Mouse (Mus musculus) gastrocnemius, postnatal 14 days (tissue): ENCODE measurements at regions not wholly inside any gene's neighbourhood (a gene's known extent, or its start where the extent isn't known, plus 50 kb on each side); places are given as distances from the start of the nearest gene placed in this dataset.
"Not testable (repeated sequence)": the region's sequence is repeated elsewhere in the genome, so short reads cannot be mapped to it uniquely, and the experiment has no call there.

Experiments
- DNase-seq: peaks from one replicate; pipeline ENCODE4 v3.0.0; 2021; ENCODE audit warnings: mixed read lengths
- intact Hi-C: fragments of 180-260 bp; cut with DNase I; formaldehyde crosslinking; loops from one replicate; pipeline ENCODE4 v1.15.1; 2025; ENCODE audit warnings: low total_unique reads

DNA sequence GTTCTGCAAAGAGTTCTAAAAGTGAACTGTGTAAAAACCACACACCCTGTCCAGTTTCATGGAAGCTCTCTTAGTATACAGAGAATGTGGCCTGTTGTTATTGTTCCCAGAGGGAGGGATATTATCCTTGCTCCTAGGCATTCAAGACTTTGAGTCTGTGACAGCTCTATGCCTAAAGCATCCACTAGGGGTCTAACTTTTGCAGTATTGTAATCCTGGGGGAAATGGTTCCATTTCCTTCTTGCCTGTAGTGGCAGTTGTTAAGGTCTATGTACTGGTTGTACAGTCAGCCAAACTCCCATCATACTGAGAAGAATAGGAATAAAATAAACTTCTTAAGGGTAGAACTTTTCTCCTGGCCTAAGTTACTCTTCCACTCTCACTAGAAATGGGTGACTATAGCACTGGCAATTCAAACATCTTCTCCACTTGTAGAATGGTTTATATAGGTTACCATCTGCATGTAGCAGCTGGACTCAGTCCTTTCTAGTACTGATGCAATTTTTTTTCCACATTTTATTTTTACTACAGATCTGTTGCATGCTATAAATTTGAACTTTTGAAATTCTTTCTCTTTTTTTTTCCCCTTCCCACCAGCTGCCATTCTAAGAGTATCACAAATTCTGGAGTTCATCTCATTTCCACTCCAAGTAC is 51.4 kb upstream of the Dpt start:
- intact Hi-C loops, result no loop called here
- no peak for DNase-seq

DNA sequence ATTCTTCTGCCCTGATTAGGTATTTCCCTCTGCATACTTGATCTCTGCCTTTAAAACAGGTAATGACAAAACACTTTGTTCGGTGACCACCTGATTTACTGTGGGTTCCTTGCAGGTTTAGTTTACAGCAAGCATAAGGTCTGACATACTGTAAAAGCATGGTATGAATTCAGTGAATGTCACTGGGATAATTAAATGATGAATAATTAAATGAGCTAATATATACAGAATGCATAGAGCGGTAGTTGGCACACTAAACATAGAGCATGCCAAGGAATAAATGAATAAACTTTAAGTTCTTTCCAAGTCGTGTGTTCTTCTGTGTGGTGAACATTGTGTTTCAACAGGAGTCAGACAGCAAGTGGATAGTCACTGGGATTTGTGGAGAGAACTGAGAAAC is 51.9 kb upstream of the Dpt start:
- intact Hi-C loops, result no loop called here

DNA sequence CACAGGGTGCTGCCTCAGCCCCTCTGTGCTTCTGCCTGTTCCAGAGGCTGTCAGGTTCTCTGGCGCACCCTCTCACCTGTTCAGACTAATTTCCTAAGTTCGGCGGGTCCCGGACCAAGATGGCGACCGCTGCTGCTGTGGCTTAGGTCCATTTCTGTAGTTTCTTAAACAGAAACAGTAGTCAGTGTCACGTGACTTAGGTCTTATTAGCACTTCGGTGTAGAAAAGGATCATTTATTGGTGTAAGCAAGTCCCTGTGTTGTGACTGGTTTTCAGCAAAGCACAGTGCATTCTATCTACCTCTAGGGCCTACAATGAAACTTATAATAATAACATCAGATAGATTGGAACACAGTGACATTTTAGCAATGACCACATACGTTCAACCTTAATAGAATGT is 53.5 kb upstream of the Dpt start:
- DNase-seq, intact Hi-C loops: not testable (repeated sequence)

More for the DNA sequence above, 51.9 kb upstream of the Dpt start:
- DNase-seq, result no peak

DNA sequence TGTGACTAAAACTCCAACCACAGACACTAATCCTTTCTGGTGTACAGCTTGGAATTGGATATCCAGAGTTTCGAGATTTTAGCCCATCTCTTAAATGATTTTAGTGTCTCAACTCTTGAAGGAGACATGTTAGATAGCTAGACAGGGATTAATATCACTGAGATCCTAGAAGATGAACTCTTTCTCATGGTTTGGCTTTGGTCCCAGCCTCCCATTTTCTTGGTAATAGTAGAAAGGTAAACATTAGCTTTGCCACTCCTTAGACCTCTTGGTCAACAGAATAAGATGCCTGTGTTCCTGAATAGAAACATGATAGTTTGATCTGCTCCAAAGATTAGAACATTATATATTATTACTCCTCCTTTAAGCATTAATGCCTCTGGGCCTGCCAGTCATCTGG is 60.8 kb upstream of the Dpt start:
- intact Hi-C loops, result no loop called here
- no peak for DNase-seq

DNA sequence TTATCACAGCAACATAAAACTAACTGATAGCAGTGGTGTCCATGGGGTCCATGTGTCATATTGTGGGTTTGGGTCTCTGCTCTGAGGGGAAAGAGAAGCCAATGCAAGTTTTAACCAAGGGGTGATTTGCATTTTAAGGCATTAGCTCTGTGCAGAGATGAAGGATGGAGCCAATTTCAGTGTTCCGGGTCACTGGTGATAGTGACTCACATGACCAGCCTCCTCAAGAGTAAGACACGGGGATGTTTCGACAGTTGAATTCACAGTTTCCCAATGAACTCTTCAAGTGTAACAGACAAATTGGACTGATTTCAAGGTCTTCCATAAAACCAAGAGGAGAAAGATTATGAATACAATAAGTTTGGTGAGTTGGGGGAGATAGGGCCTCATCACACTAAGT is 62.7 kb upstream of the Dpt start:
- DNase-seq, result no peak
- intact Hi-C loops, result no loop called here

DNA sequence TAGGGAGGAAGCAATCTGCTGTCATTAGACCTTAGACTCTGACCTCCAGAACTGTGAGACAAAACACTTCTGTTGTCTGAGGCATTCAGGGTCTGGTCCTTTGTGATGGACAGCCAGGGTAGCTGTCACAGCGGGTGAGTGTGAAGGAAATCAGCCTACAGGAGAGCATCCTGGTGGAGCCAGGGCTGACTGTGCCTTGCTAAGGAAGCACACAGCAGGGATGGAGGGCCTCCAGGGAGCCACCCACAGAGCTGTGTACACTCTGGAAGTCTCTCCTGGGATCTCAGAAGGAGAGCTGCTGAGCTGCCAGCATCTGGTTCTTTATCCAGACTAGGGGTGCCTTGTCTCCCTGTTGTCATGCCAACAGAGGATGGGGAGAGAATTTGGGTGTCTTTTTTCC is 74.4 kb upstream of the Dpt start:
- no peak for DNase-seq
- intact Hi-C loops, result no loop called here

DNA sequence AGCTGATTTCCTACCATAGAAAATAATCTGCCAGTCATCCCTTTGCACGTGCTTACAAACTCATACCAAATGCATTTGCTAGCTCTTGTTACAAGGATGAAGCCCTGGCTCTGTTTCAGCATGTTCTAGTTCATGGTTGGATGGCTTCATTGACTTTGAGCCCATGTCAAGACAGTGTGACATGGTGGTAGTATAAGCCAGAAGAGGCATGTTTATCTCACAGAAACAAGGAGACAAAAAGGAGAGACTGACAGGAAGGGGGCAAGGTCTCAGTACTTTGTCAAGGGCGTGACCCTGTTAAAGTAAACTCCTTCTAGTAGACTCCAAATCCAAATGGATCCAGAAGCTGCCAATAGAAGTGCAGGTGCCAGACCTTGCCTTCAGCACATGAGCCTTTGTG is 81.5 kb upstream of the Dpt start:
- DNase-seq, result no peak
- intact Hi-C loops, result no loop called here

DNA sequence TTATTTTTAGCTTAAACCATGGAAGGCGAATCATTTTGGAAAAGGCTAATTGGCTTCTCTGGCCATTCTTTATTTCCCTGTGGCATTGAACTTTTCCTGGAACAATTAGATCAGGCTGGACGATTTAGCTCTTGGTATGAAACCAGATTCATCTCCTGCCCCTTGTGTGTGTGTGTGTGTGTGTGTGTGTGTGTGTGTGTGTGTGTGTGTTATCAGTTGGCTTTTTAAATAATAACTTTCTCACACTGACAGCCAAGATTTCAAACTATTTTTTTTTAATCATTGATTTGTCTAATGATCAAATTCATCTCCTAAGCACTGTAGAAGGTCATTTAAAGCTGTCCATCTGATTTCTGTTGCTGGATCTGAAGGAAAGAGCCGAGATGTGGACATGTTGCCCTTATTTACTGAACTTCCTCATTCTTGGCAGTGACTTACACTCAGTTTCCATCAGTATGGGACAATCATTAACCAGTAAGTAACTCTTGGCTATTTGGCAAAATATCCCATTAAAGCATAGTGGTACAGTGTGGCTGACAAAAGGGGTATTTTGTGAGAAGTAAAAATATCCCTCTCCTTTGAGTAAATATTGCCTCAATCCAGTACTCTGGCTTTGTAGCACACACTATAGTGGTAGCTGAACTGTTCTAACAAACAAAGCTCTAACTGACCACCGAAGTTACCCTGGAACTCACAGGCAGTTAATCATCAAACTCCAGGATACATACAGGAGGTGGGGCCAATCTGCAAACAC is 82.5 kb upstream of the Dpt start:
- intact Hi-C loops, result no loop called here
- DNase-seq, result no peak

DNA sequence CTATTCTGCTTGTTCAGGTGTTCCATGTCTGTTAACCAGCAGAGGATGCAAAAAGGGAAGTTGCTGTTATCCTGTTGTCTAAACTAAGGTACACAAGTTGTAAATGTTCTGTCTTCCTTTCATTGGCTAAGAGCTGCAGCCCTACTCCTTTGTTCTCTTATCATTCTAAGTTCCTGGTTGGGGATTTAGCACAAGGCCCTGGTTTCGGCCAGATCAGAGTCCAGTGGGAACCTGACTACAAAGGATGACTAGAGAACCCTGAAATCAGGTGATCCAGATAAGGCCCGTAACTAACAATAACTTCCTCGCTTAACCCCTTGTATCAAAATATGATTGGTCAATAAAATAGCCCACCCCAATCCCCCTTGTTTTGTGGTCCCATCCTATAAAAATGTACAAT is 83.9 kb upstream of the Dpt start:
- intact Hi-C loops, result no loop called here
- no peak for DNase-seq

DNA sequence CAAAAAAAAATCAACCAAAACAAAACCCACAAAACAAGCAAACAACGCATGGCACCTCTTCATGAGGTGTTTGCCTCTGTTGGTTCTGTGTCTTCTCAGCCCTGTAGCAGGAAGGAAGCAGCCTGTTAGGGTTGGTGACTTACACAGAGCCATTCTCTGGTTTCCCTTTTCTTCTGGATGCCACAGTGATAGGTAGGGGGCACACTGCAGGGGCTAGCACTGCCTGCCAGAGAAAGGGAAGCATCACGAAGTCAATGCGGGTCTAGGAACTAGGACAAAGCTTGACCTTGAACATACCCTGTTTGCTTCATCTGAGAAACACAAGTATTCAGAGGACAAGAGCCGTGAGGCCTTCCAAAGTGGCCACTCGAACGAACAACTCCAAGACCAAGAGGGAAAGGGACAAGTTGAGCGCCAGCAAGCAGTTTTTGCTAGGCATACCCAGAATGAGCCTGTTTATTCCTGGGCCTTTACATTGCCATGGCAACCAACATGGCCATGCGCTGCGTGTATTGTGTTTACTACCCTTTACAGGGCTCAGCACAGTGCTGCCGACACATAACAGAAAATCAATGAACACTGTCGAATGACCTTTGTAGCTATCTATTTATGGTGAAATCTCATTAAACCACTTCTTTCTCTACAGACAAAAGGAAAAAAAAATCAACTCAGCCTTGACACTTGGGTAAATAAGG is 91.9 kb upstream of the Dpt start:
- DNase-seq, result no peak
- intact Hi-C loops, result no loop called here

DNA sequence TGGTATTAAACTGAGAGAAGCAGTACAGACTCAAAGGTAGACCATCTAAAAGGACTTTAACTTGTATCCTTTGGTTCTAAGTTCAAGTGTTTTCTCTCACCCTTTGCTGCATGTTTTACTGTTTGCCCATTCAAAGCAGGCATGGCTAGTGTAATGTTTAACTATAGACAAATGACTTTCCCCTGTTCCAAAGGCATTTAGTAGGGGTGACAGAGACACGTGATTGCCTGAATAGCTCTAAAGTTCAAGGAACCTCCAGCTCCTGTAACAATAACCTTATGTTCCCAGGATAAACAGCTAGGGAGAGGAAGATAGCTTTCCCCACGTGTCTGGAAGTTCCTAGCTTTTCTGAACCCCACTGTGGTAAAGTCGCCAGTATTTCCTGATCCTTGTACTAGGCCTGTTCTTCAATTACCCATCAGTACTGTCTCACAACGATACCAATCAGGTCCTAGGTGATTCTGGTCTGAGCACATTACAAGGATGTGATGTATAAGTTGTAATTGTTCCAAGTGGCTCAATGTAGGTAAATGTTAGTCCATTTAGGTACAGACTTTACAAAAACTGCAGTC is 92.8 kb upstream of the Dpt start:
- intact Hi-C loops, result no loop called here

DNA sequence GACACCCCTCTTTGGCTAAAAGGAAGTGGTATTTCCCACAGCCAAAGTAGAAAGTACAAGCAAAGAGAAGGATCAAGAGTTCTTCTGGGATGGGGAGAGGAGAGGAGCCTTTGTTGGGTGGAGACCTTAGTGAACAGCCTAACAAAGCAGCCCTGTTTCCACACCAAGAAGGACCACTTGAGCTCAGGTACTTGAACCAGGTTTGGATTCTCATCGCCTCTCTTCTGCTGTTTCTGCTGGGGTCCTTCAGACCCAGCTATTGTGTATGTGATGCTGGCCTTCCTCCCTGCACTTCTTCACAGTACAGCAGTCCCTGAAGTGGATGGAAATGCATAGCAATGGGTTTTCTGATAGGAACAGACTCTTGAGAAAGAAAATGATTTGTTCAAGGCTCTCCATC is 106.4 kb upstream of the Dpt start:
- intact Hi-C loops, result no loop called here
- no peak for DNase-seq

More for the DNA sequence above, 92.8 kb upstream of the Dpt start:
- DNase-seq, result no peak

DNA sequence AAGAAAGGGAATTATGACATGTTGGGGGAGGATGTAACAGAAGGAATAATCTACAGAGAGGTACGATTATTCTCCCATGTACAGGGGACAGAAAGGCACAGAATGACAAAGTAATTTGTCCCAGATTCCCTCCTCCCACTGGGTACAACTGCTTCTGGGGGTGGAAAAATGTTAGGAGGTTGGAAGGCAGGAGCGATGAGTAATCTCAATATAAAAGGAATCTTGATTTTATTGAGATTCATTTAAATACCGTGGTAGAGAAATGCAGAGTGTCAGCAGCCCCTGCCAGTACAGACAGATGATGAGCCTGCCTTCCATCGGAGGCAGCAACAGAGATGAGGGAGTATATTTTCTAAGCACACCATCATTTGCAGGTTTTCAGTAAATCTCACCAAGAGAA is 107.1 kb upstream of the Dpt start:
- no peak for DNase-seq
- intact Hi-C loops, result no loop called here

DNA sequence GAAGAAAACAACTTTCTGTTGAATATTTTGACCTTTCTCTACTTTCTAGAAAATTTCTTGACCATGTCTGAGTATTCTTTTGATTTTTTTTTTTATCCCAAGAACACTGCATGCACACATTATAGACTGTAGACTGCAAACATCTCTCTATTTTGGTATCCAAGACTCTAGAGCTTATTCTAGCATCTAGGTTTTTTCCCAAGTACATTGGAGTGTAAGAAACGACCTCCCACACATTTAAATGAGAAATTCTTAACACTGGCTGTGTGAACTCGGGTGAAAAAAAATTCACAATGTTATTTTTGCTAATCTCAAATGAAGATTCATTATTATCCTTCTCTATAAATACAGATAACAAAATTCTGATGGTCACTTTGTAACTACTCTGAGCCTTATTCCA is 112.0 kb upstream of the Dpt start:
- intact Hi-C loops, result no loop called here

DNA sequence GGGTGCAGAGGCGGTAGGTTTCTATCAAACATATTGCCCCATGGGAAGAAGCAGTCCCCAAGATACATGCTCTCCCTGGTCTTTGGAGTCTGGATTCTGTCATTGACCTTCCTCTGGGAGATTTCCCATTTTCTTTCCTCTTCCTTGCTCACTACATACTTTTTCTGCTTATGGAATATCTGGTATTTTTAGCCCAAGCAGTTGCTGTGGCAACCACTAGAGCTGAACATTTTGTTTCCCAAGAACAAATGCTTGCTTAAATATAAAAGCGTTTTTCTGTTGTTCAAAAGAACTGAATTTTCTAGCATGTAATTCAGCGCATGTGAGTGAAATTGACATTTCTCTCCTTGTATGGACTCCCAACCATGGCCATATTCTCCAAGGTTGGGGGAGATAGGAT is 112.7 kb upstream of the Dpt start:
- intact Hi-C loops, result no loop called here
- DNase-seq, result no peak

More for the DNA sequence above, 112.0 kb upstream of the Dpt start:
- DNase-seq, result no peak

DNA sequence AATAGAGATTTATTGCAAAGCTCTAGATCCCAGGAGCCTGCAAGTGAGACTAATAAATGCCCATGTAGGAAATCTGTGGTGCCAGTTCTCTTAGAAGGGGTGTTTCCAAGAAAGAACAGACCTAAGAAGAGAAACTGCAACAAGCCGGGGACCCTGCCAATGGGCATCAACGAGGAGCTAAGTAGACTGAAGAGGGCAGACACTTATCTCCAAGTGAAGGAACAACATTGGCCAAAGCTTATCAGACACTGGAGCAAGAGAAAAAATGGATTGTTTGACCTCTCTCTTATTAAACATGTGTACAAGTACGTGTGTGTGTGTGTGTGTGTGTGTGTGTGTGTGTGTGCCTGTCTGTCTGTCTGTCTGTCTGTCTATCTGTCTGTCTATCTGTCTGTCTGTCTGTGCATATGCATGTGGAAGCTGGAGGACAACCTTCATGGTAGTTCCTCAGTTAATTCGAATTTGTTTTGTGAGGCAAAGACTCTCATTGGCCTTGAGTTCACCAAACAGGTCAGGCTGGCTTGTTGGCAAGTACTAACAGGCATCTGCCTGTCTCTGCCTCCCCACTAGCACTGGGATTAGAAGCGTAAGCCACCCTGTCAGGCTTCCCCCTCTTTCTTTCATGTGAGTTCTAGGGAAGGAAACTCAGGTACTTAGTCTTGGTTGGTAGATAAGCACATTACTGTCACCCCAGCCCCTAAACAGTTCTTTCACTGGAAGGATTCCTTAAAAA is 113.4 kb upstream of the Dpt start:
- DNase-seq, result no peak
- intact Hi-C loops, result no loop called here

DNA sequence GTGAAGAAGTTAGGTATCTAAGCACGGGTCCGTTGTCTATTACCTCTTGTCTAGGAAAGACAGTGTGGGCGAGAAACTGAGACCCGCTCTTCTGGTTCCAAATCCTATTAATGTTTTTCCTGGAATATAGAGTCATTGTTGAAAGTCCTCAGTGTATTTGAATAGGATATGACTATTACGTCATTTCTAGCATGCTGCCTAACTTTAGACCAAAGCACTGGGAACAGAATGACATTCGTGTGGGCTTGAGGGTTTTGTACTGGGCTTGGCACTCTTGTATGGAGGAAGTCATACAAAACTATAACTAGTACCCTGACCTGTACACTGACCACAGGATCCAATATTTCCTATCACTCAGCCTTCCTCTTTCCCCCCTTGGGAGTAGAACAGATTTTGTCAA is 114.0 kb upstream of the Dpt start:
- intact Hi-C loops, result no loop called here
- no peak for DNase-seq

DNA sequence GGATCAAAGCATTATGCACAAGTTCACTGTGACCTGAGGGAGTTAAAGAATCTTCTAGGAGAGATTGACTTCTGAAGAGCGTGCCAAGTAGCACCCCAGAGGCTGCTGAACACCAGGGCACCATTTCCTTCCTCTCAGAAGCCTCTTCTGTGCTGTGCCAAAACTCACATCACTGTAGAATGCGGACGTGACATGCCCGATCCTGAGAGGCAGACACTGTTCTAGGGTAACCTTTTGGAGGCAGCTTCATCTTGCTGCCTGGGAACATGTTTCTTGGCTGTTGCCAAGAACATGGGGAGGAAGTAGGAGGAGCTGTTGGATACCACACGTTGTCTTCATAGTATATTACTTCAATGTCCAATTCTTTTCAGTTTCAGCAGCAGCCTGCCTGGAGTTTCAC is 114.9 kb upstream of the Dpt start:
- intact Hi-C loops, result no loop called here
- DNase-seq, result no peak

DNA sequence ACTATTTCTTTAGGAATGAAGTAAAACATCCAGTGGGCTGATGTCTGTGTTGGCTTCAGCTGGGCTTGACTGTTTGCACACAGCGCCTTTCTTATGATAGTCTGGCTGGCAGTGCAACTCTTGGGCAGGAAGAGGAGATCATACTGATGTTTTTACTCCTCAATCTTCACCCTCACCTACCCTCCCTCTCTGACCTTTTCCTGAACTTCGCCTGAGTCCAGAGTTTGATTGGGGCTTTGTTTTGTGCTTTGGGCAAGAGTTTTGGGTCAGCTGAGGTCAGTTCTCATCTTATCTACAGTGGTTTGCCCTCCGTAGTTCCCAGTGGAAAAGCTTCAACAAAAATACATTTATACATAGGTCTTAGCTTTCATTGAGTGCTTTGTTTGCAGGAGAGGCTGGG is 118.1 kb upstream of the Dpt start:
- intact Hi-C loops, result no loop called here

DNA sequence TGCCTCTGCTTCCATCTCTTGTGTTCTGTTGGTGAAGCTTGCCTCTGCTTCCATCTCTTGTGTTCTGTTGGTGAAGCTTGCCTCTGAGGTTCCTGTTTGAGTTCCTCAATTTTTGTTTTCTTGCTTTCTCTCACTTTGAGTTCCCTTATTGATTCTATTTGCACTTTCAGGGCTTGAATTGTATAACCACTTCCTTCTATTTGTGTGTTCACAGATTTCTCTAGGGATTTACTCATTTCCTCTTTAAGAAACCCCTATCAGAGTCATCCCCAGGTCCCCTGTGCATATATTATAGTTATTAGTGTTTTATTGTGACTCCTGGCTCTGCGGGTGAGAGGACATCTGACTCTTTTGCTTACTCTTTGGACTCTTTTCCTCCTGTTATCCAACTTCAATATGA is 144.2 kb upstream of the Dpt start:
- intact Hi-C loops, result no loop called here
- no peak for DNase-seq

More for the DNA sequence above, 118.1 kb upstream of the Dpt start:
- no peak for DNase-seq
